Mouse (Mus musculus) C2C12 (cell line): ENCODE data around the gene Tmprss9.

ENCODE experiments used
- CTCF ChIP-seq: IDR thresholded peaks from one replicate; pipeline ENCODE4 v1.5.1; 2011; ENCODE audit not compliant: control insufficient read depth, insufficient read depth, insufficient read length
- MAX ChIP-seq: IDR thresholded peaks from one replicate; pipeline ENCODE4 v1.6.1; 2011; ENCODE audit warnings: mild to moderate bottlenecking, control low read depth
- MYOD1 ChIP-seq: IDR thresholded peaks from one replicate; pipeline ENCODE4 v1.6.1; 2011; ENCODE audit warnings: low read depth; ENCODE audit not compliant: control insufficient read depth, insufficient read length
- USF1 ChIP-seq: IDR thresholded peaks from one replicate; pipeline ENCODE4 v1.6.1; 2011; ENCODE audit warnings: low read depth, mild to moderate bottlenecking, control low read depth, moderate library complexity

- no peak for TF ChIP-seq USF1
- no peak for TF ChIP-seq CTCF
- TF ChIP-seq MAX, result no peak
- no peak for TF ChIP-seq MYOD1
Observed at GRCm38 (mm10) chr10:80874035-80874434, 2.4 kb downstream of the Tmprss9 start.
